Mouse (Mus musculus): ENCODE results near the gene Slc44a4.

GRCm38 (mm10) chr17:34959881-34960515 lies 45.7 kb downstream of the Slc44a4 start:
- TF ChIP-seq CTCF (IDR thresholded peaks at IDR 0.05; ENCODE audit: low read depth, low read length) = no peak
- no peak for TF ChIP-seq POLR2A (IDR thresholded peaks at IDR 0.05; ENCODE audit: borderline replicate concordance, low read depth, low read length)
